Mouse (Mus musculus): ENCODE data around the gene Dot1l.

- TF ChIP-seq CTCF (IDR thresholded peaks at IDR 0.05; ENCODE audit: extremely low read depth, insufficient read depth, low read length): no peak
- no peak for TF ChIP-seq POLR2A (IDR thresholded peaks at IDR 0.05; ENCODE audit: extremely low read depth, insufficient read depth, low read length)
Observed at GRCm38 (mm10) chr10:80710834-80711233, 44.2 kb upstream of the Dot1l start.

All from cortical plate, adult 2 months (tissue).